Mouse (Mus musculus) forebrain, embryonic 14.5 days (tissue): ENCODE measurements at regions not wholly inside any gene's neighbourhood (a gene's known extent, or its start where the extent isn't known, plus 50 kb on each side); places are given as distances from the start of the nearest gene placed in this dataset.
A peak's percentile ranks its signal among the peaks of the same experiment; 100 is the strongest.

Experiments
- ATAC-seq: fragments of 200-750 bp; cut with Nextera tagmentation; 2 replicates; pipeline ENCODE4 v1.8.0; 2017; ENCODE audit warnings: mild to moderate bottlenecking, moderate library complexity
- DNase-seq: peaks from one replicate; pipeline ENCODE4 v3.0.0-alpha.2; 2015; ENCODE audit warnings: low spot score
- H3K27ac ChIP-seq: fragments of 300-500 bp; sonication (generic); 2 replicates; pipeline ENCODE4 v1.5.1; 2014; ENCODE audit warnings: low read depth, mild to moderate bottlenecking, control low read depth, low read length, moderate library complexity
- H3K27me3 ChIP-seq: fragments of 300-500 bp; sonication (generic); replicated peaks from 2 replicates; pipeline ENCODE4 v1.6.1; 2014; ENCODE audit warnings: low read length, control low read depth, mixed read lengths; ENCODE audit not compliant: control insufficient read depth, insufficient read depth
- H3K36me3 ChIP-seq: fragments of 300-500 bp; sonication (generic); 2 replicates; pipeline ENCODE4 v1.6.1; 2014; ENCODE audit warnings: low read length, control low read depth; ENCODE audit not compliant: control insufficient read depth, insufficient read depth
- H3K4me1 ChIP-seq: fragments of 300-500 bp; sonication (generic); 2 replicates; pipeline ENCODE4 v1.6.1; 2014; ENCODE audit warnings: antibody characterized with exemption, low read length, control low read depth; ENCODE audit not compliant: control insufficient read depth, insufficient read depth
- H3K4me2 ChIP-seq: fragments of 300-500 bp; sonication (generic); 2 replicates; pipeline ENCODE4 v1.6.1; 2014; ENCODE audit warnings: mild to moderate bottlenecking, control low read depth, low read length
- H3K4me3 ChIP-seq: fragments of 300-500 bp; sonication (generic); 2 replicates; pipeline ENCODE4 v1.5.1; 2014; ENCODE audit warnings: low read depth, low read length, control low read depth
- H3K9ac ChIP-seq: fragments of 300-500 bp; sonication (generic); 2 replicates; pipeline ENCODE4 v1.6.1; 2014; ENCODE audit warnings: mild to moderate bottlenecking, low read length, control low read depth, moderate library complexity
- H3K9me3 ChIP-seq: fragments of 300-500 bp; sonication (generic); replicated peaks from 2 replicates; pipeline ENCODE4 v1.6.1; 2016; ENCODE audit warnings: low read length, control low read depth, mixed read lengths; ENCODE audit not compliant: control insufficient read depth
- WGBS: fragments of 180-500 bp; shearing (Covaris S2); extraction: QIAGEN DNeasy Blood & Tissue Kit; methylation state at CpG from one replicate; pipeline ENCODE4 v1.1.7; 2014; 5-methylcytosine and 5-hydroxymethylcytosine counted together

GRCm38 (mm10) chr17:4865621-4866020 lies 128.5 kb upstream of the Arid1b start:
- Histone ChIP-seq H3K9ac (peak overlapping the region; percentile 32; the same call in 1 of the 2 replicates), H3K4me3 (peak overlapping the region; percentile 1; the same call in 1 of the 2 replicates), H3K36me3 (no peaks in the 10 kb centered on the region), H3K4me1 (peaks cover 16% of the 10 kb centered on the region), H3K9me3 (no peaks in the 10 kb centered on the region), H3K4me2 (peak overlapping the region; percentile 42), H3K27ac (0 out of 2 replicates have a peak overlapping the region, but pooled peaks have one; percentile 1), H3K27me3 (no peaks in the 10 kb centered on the region)
- DNase-seq (peak; percentile 90), ATAC-seq (peak; percentile 76)
- 1% methylated on average over 10 of the region's 10 CpGs for WGBS

- ATAC-seq (peak; percentile 63), DNase-seq (peak; percentile 34)
- Histone ChIP-seq H3K36me3 (no peaks in the 10 kb centered on the region), H3K9ac (peak overlapping the region; percentile 32; the same call in 1 of the 2 replicates), H3K4me2 (peak overlapping the region; percentile 42), H3K4me3 (no peak overlapping the region), H3K27me3 (no peaks in the 10 kb centered on the region), H3K27ac (peak overlapping the region; percentile 1; the same call in 1 of the 2 replicates), H3K4me1 (peaks cover 16% of the 10 kb centered on the region), H3K9me3 (no peaks in the 10 kb centered on the region)
- WGBS: 23% methylated on average over 17 of the region's 17 CpGs
These were observed 127.9 kb upstream of the Arid1b start for GRCm38 (mm10) chr17:4866026-4866896.

GRCm38 (mm10) chr17:4867083-4867482 lies 127.0 kb upstream of the Arid1b start:
- WGBS: 90% methylated on average over 5 of the region's 5 CpGs
- no peaks in the 10 kb centered on the region for H3K9me3 ChIP-seq
- no peak overlapping the region for H3K4me2 ChIP-seq
- ATAC-seq (no peak), DNase-seq (no peak)
- no peak overlapping the region for H3K9ac ChIP-seq
- H3K27me3 ChIP-seq: no peaks in the 10 kb centered on the region
- H3K27ac ChIP-seq: no peak overlapping the region
- H3K36me3 ChIP-seq: no peaks in the 10 kb centered on the region
- peaks cover 16% of the 10 kb centered on the region for H3K4me1 ChIP-seq
- no peak overlapping the region for H3K4me3 ChIP-seq

- DNase-seq: peak; percentile 48
These were observed 126.2 kb upstream of the Arid1b start for GRCm38 (mm10) chr17:4867754-4868445.

GRCm38 (mm10) chr17:4868446-4868825 lies 125.7 kb upstream of the Arid1b start:
- Histone ChIP-seq H3K27me3 (no peaks in the 10 kb centered on the region), H3K36me3 (no peaks in the 10 kb centered on the region), H3K4me2 (no peak overlapping the region), H3K9ac (no peak overlapping the region), H3K27ac (no peak overlapping the region), H3K4me3 (no peak overlapping the region), H3K4me1 (peaks cover 16% of the 10 kb centered on the region), H3K9me3 (no peaks in the 10 kb centered on the region)
- WGBS: 92% methylated on average over 10 of the region's 10 CpGs
- ATAC-seq (no peak), DNase-seq (no peak)

More at GRCm38 (mm10) chr17:4867754-4868445, 126.2 kb upstream of the Arid1b start:
- H3K9ac ChIP-seq: no peak overlapping the region
- no peaks in the 10 kb centered on the region for H3K36me3 ChIP-seq
- H3K4me3 ChIP-seq: no peak overlapping the region
- no peaks in the 10 kb centered on the region for H3K9me3 ChIP-seq
- 71% methylated on average over 9 of the region's 9 CpGs for WGBS
- H3K4me1 ChIP-seq: peaks cover 16% of the 10 kb centered on the region
- ATAC-seq: no peak
- no peak overlapping the region for H3K27ac ChIP-seq
- no peaks in the 10 kb centered on the region for H3K27me3 ChIP-seq
- no peak overlapping the region for H3K4me2 ChIP-seq

GRCm38 (mm10) chr17:4868861-4869260 lies 125.3 kb upstream of the Arid1b start:
- 95% methylated on average over 5 of the region's 5 CpGs for WGBS
- no peak overlapping the region for H3K4me3 ChIP-seq
- H3K9me3 ChIP-seq: no peaks in the 10 kb centered on the region
- H3K36me3 ChIP-seq: no peaks in the 10 kb centered on the region
- no peak overlapping the region for H3K4me2 ChIP-seq
- H3K27me3 ChIP-seq: no peaks in the 10 kb centered on the region
- H3K27ac ChIP-seq: no peak overlapping the region
- no peak overlapping the region for H3K9ac ChIP-seq
- DNase-seq (no peak), ATAC-seq (no peak)
- peaks cover 16% of the 10 kb centered on the region for H3K4me1 ChIP-seq

GRCm38 (mm10) chr17:4871267-4871666 lies 122.9 kb upstream of the Arid1b start:
- Histone ChIP-seq H3K9me3 (no peaks in the 10 kb centered on the region), H3K4me2 (no peak overlapping the region), H3K4me3 (no peak overlapping the region), H3K27ac (no peak overlapping the region), H3K36me3 (no peaks in the 10 kb centered on the region), H3K4me1 (peaks cover 1% of the 10 kb centered on the region), H3K9ac (no peak overlapping the region), H3K27me3 (no peaks in the 10 kb centered on the region)
- no peak for ATAC-seq
- WGBS: 19% methylated on average over 2 of the region's 2 CpGs
- no peak for DNase-seq

- WGBS: 86% methylated on average over 2 of the region's 2 CpGs
- DNase-seq: no peak
- no peaks in the 10 kb centered on the region for H3K36me3 ChIP-seq
- no peak overlapping the region for H3K27ac ChIP-seq
- H3K9me3 ChIP-seq: no peaks in the 10 kb centered on the region
- no peak overlapping the region for H3K9ac ChIP-seq
- no peak for ATAC-seq
- no peaks in the 10 kb centered on the region for H3K4me1 ChIP-seq
- H3K4me3 ChIP-seq: no peak overlapping the region
- H3K4me2 ChIP-seq: no peak overlapping the region
- no peaks in the 10 kb centered on the region for H3K27me3 ChIP-seq
These were observed 119.7 kb upstream of the Arid1b start for GRCm38 (mm10) chr17:4874459-4874858.
